Mouse (Mus musculus): ENCODE results near the gene Taok3.

Gene Taok3

GRCm38 (mm10) chr5:117137594-117137993 lies 17.7 kb downstream of the Taok3 start:
- in situ Hi-C loops (cut with MseI, MboI), result loop anchor here in 1 of 2 experiments (25.0 kb wide), 1 partner anchor 275 kb away; the partner anchor contains the start of gene Ksr2

- in situ Hi-C loops (cut with MseI, MboI), result loop anchor here in 1 of 2 experiments (25.0 kb wide), 1 partner anchor 274 kb away; the partner anchor contains the start of gene Ksr2
Measured at GRCm38 (mm10) chr5:117138295-117138988, 18.5 kb downstream of the Taok3 start.

GRCm38 (mm10) chr5:117139822-117140221 lies 19.9 kb downstream of the Taok3 start:
- in situ Hi-C loops (cut with MseI, MboI), result loop anchor here in 1 of 2 experiments (25.0 kb wide), 1 partner anchor 272 kb away; the partner anchor contains the start of gene Ksr2

- in situ Hi-C loops (cut with MseI, MboI), result loop anchor here in 1 of 2 experiments (25.0 kb wide), 1 partner anchor 272 kb away; the partner anchor contains the start of gene Ksr2
Measured at GRCm38 (mm10) chr5:117140374-117140773, 20.4 kb downstream of the Taok3 start.

GRCm38 (mm10) chr5:117143721-117144135 lies 23.8 kb downstream of the Taok3 start:
- in situ Hi-C loops (cut with MseI, MboI), result loop anchor here in 1 of 2 experiments (25.0 kb wide), 1 partner anchor 269 kb away; the partner anchor contains the start of gene Ksr2

GRCm38 (mm10) chr5:117146165-117146564 lies 26.2 kb downstream of the Taok3 start:
- in situ Hi-C loops (cut with MseI, MboI), result loop anchor here in 1 of 2 experiments (25.0 kb wide), 1 partner anchor 266 kb away; the partner anchor contains the start of gene Ksr2

GRCm38 (mm10) chr5:117147187-117148095 lies 27.5 kb downstream of the Taok3 start:
- in situ Hi-C loops (cut with MseI, MboI), result loop anchor here in 1 of 2 experiments (25.0 kb wide), 1 partner anchor 265 kb away; the partner anchor contains the start of gene Ksr2

GRCm38 (mm10) chr5:117149054-117149942 lies 29.4 kb downstream of the Taok3 start:
- in situ Hi-C loops (cut with MseI, MboI), result loop anchor here in 1 of 2 experiments (25.0 kb wide), 1 partner anchor 263 kb away; the partner anchor contains the start of gene Ksr2

GRCm38 (mm10) chr5:117150068-117150467 lies 30.1 kb downstream of the Taok3 start:
- in situ Hi-C loops (cut with MseI, MboI), result no loop called here

- in situ Hi-C loops (cut with MseI, MboI), result no loop called here
Measured at GRCm38 (mm10) chr5:117152944-117153343, 33.0 kb downstream of the Taok3 start.

- in situ Hi-C loops (cut with MseI, MboI), result no loop called here
Measured at GRCm38 (mm10) chr5:117153527-117154091, 33.7 kb downstream of the Taok3 start.

GRCm38 (mm10) chr5:117158335-117159018 lies 38.5 kb downstream of the Taok3 start:
- in situ Hi-C loops (cut with MseI, MboI), result no loop called here

GRCm38 (mm10) chr5:117159326-117159725 lies 39.4 kb downstream of the Taok3 start:
- in situ Hi-C loops (cut with MseI, MboI), result no loop called here

- in situ Hi-C loops (cut with MseI, MboI), result no loop called here
Measured at GRCm38 (mm10) chr5:117159805-117160291, 39.9 kb downstream of the Taok3 start.

GRCm38 (mm10) chr5:117160499-117160898 lies 40.6 kb downstream of the Taok3 start:
- in situ Hi-C loops (cut with MseI, MboI), result no loop called here

- in situ Hi-C loops (cut with MseI, MboI), result no loop called here
Measured at GRCm38 (mm10) chr5:117163790-117164189, 43.9 kb downstream of the Taok3 start.

GRCm38 (mm10) chr5:117164516-117164915 lies 44.6 kb downstream of the Taok3 start:
- in situ Hi-C loops (cut with MseI, MboI), result no loop called here

GRCm38 (mm10) chr5:117164923-117165322 lies 45.0 kb downstream of the Taok3 start:
- in situ Hi-C loops (cut with MseI, MboI), result no loop called here

- in situ Hi-C loops (cut with MseI, MboI), result no loop called here
Measured at GRCm38 (mm10) chr5:117165946-117166345, 46.0 kb downstream of the Taok3 start.

Measured in mouse trophoblast stem cell (cell line).